Mouse (Mus musculus): ENCODE results near the gene Spz1.
A peak's percentile ranks its signal among the peaks of the same experiment; 100 is the strongest.
"Not testable (repeated sequence)": the region's sequence is repeated elsewhere in the genome, so short reads cannot be mapped to it uniquely, and the experiment has no call there.

Spz1 gene

DNA sequence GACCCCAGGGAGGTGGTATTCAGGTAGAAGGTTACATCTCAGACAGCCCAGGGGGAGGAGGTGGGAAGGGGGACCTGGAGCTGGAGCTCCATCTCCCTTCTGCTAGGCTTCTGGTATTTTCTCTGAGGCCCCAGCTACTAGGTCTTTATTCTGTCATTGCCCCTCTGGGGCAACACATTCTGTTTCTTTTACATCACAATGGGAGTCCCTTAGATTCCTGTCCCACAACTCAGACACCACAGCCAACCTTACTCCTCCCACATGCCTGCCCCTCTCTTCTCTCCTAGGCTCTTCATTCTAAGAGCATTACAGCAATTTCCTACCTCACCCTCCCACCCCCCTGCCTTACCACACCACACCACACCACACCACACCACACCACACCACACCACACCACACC, at the start of gene Spz1:
Gene Spz1, minus strand, starts transcription at position 101 of the 400 bp plus-strand sequence.
- no peak for DNase-seq

DNA sequence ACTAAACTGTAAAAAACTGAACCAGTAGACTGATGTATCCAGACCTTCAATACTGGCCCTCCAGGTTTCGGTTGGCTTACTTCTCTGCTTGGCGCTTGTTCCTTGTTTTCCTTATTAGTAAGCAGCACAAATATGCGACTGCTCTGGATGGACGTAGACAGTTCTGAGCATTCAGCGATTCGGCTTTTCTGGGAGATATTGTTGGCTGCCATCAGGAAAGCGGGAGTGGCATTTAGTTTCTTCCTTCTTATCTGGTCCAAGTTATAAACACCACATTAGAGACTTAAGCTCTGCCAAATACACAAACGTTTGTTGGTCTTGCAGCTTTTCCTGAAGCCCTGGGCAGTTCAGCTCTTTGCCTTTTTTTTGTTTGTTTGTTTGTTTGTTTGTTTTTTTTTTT, 40.5 kb upstream of the Spz1 start:
- DNase-seq = no peak

- no peak for DNase-seq
Observed at GRCm38 (mm10) chr13:92615201-92615600, 39.2 kb upstream of the Spz1 start.

DNA sequence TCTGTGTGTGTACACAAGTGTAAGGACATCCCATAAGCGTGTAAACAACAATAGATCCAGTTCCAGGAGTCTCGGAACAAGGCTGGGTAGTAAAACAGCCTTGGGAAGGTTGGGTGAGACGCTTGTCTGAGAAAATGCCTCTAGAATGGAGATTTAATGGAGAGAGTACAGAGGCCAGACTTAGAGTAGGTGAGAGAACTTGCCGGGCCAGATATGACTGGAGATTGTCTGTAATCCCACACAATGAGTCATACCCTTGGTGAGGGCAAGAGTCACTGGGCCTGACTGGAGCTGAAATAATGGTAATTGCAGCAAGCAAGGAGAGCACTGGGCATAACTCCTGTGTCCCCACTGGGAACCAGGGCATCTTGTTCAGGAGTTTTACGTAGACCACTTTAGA, 37.1 kb upstream of the Spz1 start:
- DNase-seq = no peak

GRCm38 (mm10) chr13:92611917-92612316, 35.9 kb upstream of the Spz1 start:
- no peak for DNase-seq

DNA sequence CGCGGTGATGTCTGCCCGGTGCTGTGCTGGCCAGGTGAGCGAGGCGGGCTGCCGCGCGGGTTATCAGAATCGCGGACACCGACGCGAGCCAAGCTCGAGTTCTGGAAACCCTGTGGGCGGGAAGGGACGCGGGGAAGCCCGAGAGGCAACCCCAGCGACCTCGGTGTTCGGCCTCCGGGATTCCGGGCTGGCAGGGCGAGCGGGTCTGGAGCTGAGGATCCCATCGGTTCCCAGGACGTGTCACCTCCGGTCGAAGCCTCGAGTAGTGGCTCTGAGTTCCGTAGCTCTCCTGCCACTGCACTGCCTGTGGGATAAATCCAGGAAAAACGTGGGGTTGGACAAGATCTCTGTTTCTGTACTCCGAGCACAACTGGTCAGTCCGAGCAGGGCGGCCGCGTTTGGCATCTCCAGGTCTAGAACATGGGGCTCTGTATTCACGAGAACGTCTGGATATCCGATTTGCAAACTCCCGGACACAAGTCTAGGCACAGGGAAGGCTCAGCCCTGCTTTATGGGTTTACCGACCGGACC, 35.3 kb upstream of the Spz1 start:
- no peak for DNase-seq

GRCm38 (mm10) chr13:92610311-92611221, 34.6 kb upstream of the Spz1 start, which contains the start of gene Serinc5:
Gene Serinc5 (plus strand): TSS chr13:92611091.
- peak; percentile 99 for DNase-seq

DNA sequence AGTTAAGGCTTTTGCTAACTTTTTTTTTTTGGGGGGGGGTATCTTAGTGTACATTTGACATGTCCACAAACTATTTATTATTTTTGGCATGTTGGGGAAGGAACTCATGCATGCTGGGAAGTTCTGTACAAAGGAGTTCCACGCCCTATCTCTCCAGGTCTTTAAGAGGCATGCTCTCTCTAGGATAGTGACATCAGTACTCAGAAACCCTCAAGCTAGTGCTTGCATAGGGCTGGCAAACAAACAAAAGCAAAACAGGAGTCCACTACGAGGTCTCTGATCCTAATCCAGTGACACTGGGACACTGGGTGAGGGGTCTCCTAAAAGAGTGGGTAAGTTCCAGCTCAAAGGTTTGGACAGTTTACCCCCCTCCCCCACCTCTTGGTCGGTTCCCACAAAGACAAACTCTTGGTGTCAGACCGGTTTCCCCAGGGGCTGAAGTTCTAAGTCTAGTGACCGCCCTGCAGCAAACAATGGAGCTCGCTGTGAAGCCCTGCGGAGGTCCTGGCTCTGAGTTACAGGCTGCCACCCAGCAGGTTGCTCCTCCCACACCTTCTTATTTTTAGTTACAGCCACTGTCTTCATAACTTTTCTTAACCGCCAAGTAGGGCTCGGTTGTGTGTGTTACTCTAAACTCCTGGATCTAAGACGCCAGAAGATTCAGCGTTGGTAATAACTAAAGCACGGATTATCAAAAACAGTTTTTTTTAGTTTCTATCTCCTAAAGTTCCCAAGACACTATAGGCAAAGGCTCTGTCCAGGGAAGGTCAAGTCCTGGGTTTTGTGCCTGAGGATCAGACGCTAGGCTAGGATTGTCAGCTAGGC, 33.7 kb upstream of the Spz1 start:
- DNase-seq = peak; percentile 61 to 76

GRCm38 (mm10) chr13:92605306-92605705, 29.3 kb upstream of the Spz1 start:
- DNase-seq = not testable (repeated sequence)

DNA sequence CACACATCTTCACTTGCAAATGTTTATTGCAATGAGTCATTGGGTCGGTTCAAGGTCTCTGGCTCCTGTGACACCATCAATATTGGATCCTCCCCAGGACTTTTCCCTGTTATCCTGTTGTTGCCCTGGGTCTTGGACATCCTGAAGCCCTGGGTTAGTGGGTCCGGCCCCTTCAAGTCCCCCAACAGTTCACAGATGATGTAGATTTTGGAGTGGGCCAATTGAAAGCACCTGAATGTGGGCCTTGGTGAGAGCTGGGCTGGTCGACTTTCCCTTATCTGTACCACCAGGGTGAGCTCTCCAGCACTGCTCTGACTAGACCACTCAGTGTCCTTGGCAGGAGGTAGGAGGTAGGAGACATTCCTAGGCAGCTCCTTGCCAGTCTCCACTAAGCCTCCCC, 19.5 kb upstream of the Spz1 start:
- no peak for DNase-seq

DNA sequence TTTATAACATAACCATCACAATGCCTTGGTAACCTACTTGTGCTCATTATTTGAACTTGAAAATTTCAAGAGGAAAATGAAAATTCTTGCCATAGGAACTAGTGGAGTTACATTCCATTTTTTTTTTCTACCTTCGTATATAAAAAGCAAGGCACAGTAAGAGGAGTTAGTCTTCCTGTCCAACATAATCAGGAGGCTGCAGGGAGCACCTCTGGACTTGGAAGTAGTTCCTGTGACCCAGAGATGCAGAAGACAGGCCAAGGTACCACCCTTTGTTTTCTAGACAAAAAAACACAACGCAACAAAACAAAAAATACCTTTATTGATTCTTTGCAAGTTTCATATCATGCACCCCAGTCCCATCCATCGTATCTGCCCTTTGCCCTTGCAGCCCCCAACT, 18.9 kb upstream of the Spz1 start:
- no peak for DNase-seq

GRCm38 (mm10) chr13:92594481-92594880, 18.5 kb upstream of the Spz1 start:
- DNase-seq = no peak

GRCm38 (mm10) chr13:92593731-92594396, 17.9 kb upstream of the Spz1 start:
- peak; percentile 11 for DNase-seq

DNA sequence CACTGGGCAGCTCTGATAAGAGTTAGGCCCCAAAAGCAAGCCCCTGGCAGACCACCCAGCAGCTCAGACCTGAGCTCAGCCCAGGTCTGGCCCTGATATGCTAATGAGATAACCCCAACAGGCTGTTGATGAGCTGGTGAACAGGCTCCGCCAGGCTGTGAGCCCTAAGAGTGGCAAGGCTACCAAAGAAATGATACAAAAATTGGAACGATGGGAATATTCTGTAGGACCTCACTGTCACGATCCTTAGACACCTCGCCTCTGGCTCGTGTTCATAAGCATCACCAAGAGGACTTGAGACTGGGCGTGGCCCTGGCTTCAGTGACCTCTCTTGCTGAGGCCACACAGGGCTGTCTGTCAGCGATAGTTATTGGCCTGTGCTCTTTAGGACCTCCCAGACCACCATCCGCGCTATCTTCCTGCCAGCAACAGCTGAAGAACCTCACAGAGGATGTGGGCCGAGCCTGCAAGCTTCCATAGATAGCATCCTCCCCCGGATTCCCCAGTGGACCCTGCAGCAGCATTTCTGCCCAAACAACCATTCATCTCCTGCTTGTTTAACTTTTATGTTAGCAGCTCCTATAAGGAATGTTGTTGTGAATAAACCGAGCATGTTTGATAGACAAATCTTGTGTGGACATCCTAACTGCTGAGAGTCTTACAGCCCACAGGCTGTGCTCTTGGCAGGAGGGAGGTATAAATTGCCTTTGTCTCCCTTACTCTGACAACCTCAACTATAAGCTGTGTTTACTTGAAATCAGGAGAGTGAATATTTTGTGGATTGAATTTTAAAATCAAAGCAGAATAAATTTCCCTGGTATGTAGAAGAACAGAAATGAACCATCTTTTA, 17.0 kb upstream of the Spz1 start:
- DNase-seq = peak; percentile 81 to 88

DNA sequence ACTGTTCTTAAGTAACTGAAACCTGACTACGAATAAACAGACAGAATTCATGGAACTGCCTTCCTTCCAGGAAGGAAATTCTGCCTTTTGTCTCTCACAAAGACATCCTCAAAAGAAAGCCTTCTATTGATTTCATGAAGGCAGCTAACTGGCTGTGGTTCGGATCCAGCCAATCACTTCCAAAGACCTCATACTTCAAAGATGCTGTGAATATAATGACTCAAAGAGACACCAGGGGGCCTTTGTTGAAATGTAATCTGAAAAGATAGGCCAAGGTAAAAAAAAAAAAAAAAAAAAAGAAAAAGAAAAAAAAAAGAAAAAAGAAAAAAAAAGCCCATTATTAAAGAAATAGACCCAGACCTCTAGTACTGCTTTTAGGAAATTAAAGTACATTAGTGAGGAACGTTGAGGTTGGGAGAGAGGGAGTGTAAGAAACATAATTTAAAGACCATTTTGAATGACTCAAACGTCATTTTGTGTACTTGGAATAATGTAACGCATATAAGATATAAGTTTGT, 16.4 kb upstream of the Spz1 start:
- no peak for DNase-seq

- DNase-seq = no peak
Observed at GRCm38 (mm10) chr13:92591225-92591624, 15.3 kb upstream of the Spz1 start.

DNA sequence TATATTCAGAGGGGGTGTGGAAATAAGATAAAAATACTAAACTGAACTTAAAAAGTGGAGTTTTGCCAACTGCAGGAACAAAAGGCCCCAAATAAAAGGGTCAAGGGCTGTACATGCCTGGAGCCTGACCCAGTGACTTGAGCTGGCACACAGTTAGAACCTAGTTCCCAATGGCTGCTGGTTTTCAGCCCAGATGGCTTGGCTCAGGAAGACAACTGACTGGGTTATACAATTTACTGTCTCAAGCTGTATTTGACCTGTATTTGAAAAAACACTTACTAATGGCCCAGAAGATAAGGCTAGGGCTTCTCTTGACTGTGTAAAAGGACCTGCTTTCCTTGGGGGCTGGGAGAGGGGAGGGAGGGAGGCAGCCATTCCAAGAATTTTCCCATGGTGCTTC, 13.3 kb upstream of the Spz1 start:
- peak; percentile 49 to 62 for DNase-seq

- no peak for DNase-seq
Observed at GRCm38 (mm10) chr13:92588704-92589103, 12.7 kb upstream of the Spz1 start.

DNA sequence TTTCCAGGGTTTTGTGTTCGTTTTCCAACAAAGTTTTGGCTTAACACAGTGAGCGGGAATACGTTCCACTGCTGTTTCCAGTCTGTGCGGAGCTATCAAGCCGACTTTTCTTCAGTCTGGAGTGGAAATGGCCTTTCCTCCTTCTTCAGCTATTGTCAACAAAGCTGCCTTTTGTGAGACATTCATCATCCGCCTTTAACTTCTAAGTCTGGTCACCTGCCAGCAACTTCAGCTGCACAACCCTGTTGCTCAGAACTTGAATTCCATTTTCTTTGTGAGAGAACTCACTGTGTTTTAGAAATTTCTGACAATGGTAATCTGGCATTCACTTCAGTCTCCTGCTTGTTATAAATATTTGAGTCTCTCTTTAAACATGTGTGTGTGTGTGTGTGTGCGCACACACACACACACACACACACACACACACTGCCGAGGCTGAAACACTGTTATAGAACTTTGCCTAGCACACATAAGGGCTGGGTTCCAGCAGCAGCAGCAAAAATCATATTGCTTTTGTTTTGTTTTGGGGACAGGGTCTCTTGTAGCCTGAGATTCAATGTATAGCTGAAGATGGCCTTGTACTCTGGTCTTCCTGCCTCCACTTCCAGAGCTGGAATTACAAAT, 8.2 kb upstream of the Spz1 start:
- peak; percentile 61 to 70 for DNase-seq

DNA sequence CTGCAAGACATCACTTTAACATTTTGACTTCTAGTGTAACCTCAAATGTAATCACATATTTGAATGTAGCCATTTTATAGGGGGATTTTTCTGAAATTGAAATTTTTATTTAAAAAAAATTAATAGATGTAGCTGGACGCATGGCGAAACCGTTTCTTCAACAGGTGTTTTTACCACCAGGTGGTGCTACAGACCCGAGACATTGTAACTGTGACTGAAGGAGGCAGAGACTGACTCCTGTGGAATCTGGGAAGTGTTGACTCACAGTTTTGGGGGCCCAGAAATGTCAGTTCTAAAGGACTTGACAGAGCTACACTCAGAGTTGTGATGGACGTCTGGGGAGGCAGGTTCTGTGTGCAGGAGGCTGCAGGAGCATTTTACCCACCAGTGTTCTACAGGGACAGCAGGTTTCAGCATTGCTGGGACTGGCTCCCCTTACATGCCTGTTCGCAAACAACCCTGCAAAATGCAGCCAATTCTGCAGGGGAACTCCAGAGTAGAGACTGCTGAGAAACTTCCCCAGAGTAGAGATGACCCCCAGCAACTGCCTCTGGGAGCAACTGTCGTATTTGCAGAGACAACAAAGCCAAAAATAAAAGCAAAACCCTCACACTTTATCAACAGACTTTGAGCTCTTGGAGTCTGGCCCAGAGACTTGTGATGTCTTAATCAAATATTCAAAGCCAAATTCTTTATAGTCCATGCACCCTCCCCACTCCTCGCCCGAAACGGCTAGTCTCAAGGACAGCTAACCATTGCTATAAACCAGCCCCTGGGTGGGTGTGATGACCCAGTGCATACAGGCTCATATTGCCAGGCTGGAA, 4.5 kb upstream of the Spz1 start:
- DNase-seq = peak; percentile 79 to 82

All from kidney, postnatal 4 days (tissue).